Mouse (Mus musculus) bone marrow macrophage, adult 2 months (primary cell): ENCODE results near the gene Ralgapa2. TPM values are rescaled to one million over a fixed set of nuclear protein-coding genes. Genes with fewer than 3 reads are reported as not detected.

ENCODE experiments used
- H3K27ac ChIP-seq: 2 replicates; pipeline ENCODE4 v1.5.1; 2012; ENCODE audit warnings: low read depth, low read length; ENCODE audit not compliant: insufficient read depth
- H3K4me1 ChIP-seq: 2 replicates; pipeline ENCODE4 v1.6.1; 2012; ENCODE audit warnings: low read length; ENCODE audit not compliant: control insufficient read depth, insufficient read depth
- H3K4me3 ChIP-seq: 2 replicates; pipeline ENCODE4 v1.5.1; 2012; ENCODE audit warnings: mild to moderate bottlenecking, low read length, moderate library complexity; ENCODE audit not compliant: insufficient read depth
- CTCF ChIP-seq: IDR thresholded peaks from 2 replicates; pipeline ENCODE4 v1.5.1; 2012; ENCODE audit warnings: low read depth, mild to moderate bottlenecking, low read length, moderate library complexity
- POLR2A ChIP-seq: IDR thresholded peaks from 2 replicates; pipeline ENCODE4 v1.6.1; 2012; ENCODE audit warnings: mild to moderate bottlenecking, low read depth, low read length, borderline replicate concordance
- polyA plus RNA-seq: library from polyadenylated mRNA; stranded (reverse); fragments of >200 nt; gene quantifications from 2 replicates; pipeline ENCODE4 v1.2.4, GENCODE M21; 2012; ENCODE audit not compliant: missing spikeins, insufficient read depth, insufficient read length

Ralgapa2 gene
- polyA plus RNA-seq, 1 experiment = 9.1 TPM

- Histone ChIP-seq H3K4me1 (no peaks in the 10 kb centered on the region), H3K4me3 (no peak overlapping the region), H3K27ac (no peak overlapping the region)
- TF ChIP-seq POLR2A = no peak
- no peak for TF ChIP-seq CTCF
Observed at GRCm38 (mm10) chr2:146412733-146413132, 99.4 kb downstream of the Ralgapa2 start.

- TF ChIP-seq CTCF = no peak
- TF ChIP-seq POLR2A = no peak
- Histone ChIP-seq H3K4me1 (no peaks in the 10 kb centered on the region), H3K4me3 (no peak overlapping the region), H3K27ac (no peak overlapping the region)
Observed at GRCm38 (mm10) chr2:146411904-146412303, 100.2 kb downstream of the Ralgapa2 start.

GRCm38 (mm10) chr2:146407078-146407477 is 105.1 kb downstream of the Ralgapa2 start:
- TF ChIP-seq CTCF = no peak
- TF ChIP-seq POLR2A = no peak
- H3K4me3 ChIP-seq = no peak overlapping the region
- no peaks in the 10 kb centered on the region for H3K4me1 ChIP-seq
- H3K27ac ChIP-seq = no peak overlapping the region

GRCm38 (mm10) chr2:146401588-146401987 is 110.6 kb downstream of the Ralgapa2 start:
- no peak overlapping the region for H3K4me3 ChIP-seq
- H3K4me1 ChIP-seq = no peaks in the 10 kb centered on the region
- TF ChIP-seq POLR2A = no peak
- no peak for TF ChIP-seq CTCF
- H3K27ac ChIP-seq = no peak overlapping the region

- TF ChIP-seq CTCF = no peak
- TF ChIP-seq POLR2A = no peak
- no peak overlapping the region for H3K4me3 ChIP-seq
- H3K27ac ChIP-seq = no peak overlapping the region
- no peaks in the 10 kb centered on the region for H3K4me1 ChIP-seq
Observed at GRCm38 (mm10) chr2:146400738-146401137, 111.4 kb downstream of the Ralgapa2 start.

- no peak for TF ChIP-seq CTCF
- no peak for TF ChIP-seq POLR2A
- Histone ChIP-seq H3K27ac (no peak overlapping the region), H3K4me1 (no peaks in the 10 kb centered on the region), H3K4me3 (no peak overlapping the region)
Observed at GRCm38 (mm10) chr2:146398211-146398865, 113.8 kb downstream of the Ralgapa2 start.

GRCm38 (mm10) chr2:146387211-146387610 is 124.9 kb downstream of the Ralgapa2 start:
- H3K4me3 ChIP-seq = no peak overlapping the region
- no peak overlapping the region for H3K27ac ChIP-seq
- peaks cover 7% of the 10 kb centered on the region for H3K4me1 ChIP-seq
- TF ChIP-seq CTCF (no peak), POLR2A (no peak)

- Histone ChIP-seq H3K4me1 (peaks cover 7% of the 10 kb centered on the region), H3K4me3 (no peak overlapping the region), H3K27ac (no peak overlapping the region)
- no peak for TF ChIP-seq POLR2A
Observed at GRCm38 (mm10) chr2:146384582-146384981, 127.6 kb downstream of the Ralgapa2 start.

GRCm38 (mm10) chr2:146376293-146376692 is 135.9 kb downstream of the Ralgapa2 start:
- Histone ChIP-seq H3K27ac (no peak overlapping the region), H3K4me3 (no peak overlapping the region), H3K4me1 (peaks cover 6% of the 10 kb centered on the region; the same call in 1 of the 2 replicates)
- TF ChIP-seq CTCF (no peak), POLR2A (no peak)

- H3K27ac ChIP-seq = no peak overlapping the region
- no peaks in the 10 kb centered on the region for H3K4me1 ChIP-seq
- TF ChIP-seq POLR2A = no peak
- TF ChIP-seq CTCF = no peak
- no peak overlapping the region for H3K4me3 ChIP-seq
Observed at GRCm38 (mm10) chr2:146366098-146366497, 146.0 kb downstream of the Ralgapa2 start.

- H3K4me3 ChIP-seq = no peak overlapping the region
- no peak overlapping the region for H3K27ac ChIP-seq
- no peaks in the 10 kb centered on the region for H3K4me1 ChIP-seq
- no peak for TF ChIP-seq CTCF
- TF ChIP-seq POLR2A = no peak
Observed at GRCm38 (mm10) chr2:146365368-146365983, 146.7 kb downstream of the Ralgapa2 start.
